Mouse (Mus musculus) small intestine, adult 2 months (tissue): ENCODE data around the gene Fto.

Experiments
- CTCF ChIP-seq: fragments of 200-500 bp; IDR thresholded peaks from 2 replicates; pipeline ENCODE4 v1.5.1; 2012; ENCODE audit warnings: low read depth, mild to moderate bottlenecking, control low read depth, inconsistent platforms, low read length, moderate library complexity, mixed read lengths; ENCODE audit not compliant: insufficient replicate concordance, insufficient read length; ENCODE audit errors: extremely low read depth
- POLR2A ChIP-seq: fragments of 200-500 bp; IDR thresholded peaks from 2 replicates; pipeline ENCODE4 v1.6.1; 2012; ENCODE audit warnings: low read depth, mild to moderate bottlenecking, control low read depth, inconsistent platforms, low read length, moderate library complexity

DNA sequence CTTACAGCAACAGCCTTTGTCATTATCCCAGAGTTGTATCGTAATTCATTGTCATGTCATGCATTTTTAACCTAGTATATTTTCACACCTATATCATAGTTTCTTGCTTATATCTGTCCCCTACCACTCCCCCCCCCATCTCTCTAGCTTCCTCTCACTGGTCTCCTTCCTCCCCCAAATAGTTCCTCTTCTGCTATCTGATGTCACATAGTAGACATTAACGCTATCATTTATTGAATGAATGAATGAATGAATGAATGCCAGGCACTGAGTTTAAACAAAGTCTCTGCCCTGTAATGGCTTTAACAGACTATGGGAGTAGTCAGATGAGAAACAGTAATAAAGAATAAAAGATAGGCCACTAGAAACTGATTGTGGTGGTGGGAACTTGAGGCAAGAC lies 983 bp upstream of the Fto start:
- TF ChIP-seq POLR2A, result no peak
- no peak for TF ChIP-seq CTCF
